17 mouse cellular contexts compared by ENCODE assay signal in the genomic region with DNA sequence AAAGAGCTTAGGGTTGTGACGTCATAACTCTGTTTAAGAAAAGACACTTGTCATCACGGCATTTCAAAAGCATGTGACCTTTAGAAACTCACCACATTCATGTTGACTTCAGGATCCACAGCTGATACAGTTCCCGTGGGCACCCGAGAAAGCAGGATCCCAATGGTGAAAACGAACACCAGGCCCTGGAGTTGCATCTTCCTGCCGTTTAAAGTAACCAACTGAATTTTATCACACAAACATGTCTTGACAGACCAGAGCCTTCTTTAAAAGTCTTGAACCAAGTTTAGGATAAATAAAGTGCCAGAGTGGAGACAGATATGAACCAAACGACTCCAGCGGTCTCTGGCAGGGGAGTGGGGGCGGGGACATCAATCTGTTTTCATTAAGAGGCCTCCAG. TPM values are rescaled to one million over a fixed set of nuclear protein-coding genes. Genes with fewer than 3 reads are reported as not detected.
DNase-seq lines count a peak whose midpoint lies in the region; ATAC-seq and TF ChIP-seq lines count a peak whose summit lies in the region.
"Had no signal": no experiment of that assay in that cellular context is flagged by ENCODE, and none has a peak within 500 bp of the region (broad histone marks: within the 10 kb centered on the region; RNA-seq: fewer than 3 reads in every experiment).

No protein-coding gene starts in this region.

- H3K36me3 ChIP-seq in heart, embryonic 11.5 days (ENCODE audit: control insufficient read depth, insufficient read depth, low read length): no peaks in the 10 kb centered on the region
- 0 out of 2 replicates have a peak, but pooled peaks cover 8% of the 10 kb centered on the region for H3K36me3 ChIP-seq in limb, embryonic 12.5 days
- peaks cover 5% of the 10 kb centered on the region; the same call in 1 of the 2 replicates for H3K36me3 ChIP-seq in limb, embryonic 10.5 days
- peaks cover 41% of the 10 kb centered on the region for H3K36me3 ChIP-seq in thymus, adult 2 months (ENCODE audit: control insufficient read depth, insufficient read depth, low read length)
- H3K36me3 ChIP-seq in liver, postnatal 0 days (replicated peaks; ENCODE audit: insufficient read depth, low read length): peaks cover 19% of the 10 kb centered on the region; the same call in 1 of the 2 replicates
- H3K36me3 ChIP-seq: G1E had no signal

- H3K4me1 ChIP-seq in heart, embryonic 11.5 days (ENCODE audit: control insufficient read depth, insufficient read depth, low read length): peaks cover 8% of the 10 kb centered on the region
- peaks cover 20% of the 10 kb centered on the region for H3K4me1 ChIP-seq in limb, embryonic 12.5 days (replicated peaks)
- H3K4me1 ChIP-seq in limb, embryonic 10.5 days: peaks cover 22% of the 10 kb centered on the region
- peaks cover 15% of the 10 kb centered on the region for H3K4me1 ChIP-seq in thymus, adult 2 months (replicated peaks; ENCODE audit: control insufficient read depth, insufficient read depth, low read length)
- peaks cover 16% of the 10 kb centered on the region for H3K4me1 ChIP-seq in liver, postnatal 0 days (ENCODE audit: insufficient read depth)

- DNase-seq in heart, adult 8-10 months (ENCODE audit: low spot score): no peak
- DNase-seq in limb, embryonic 10.5 days (ENCODE audit: low spot score): no peak
- DNase-seq in thymus, adult 2 months: no peak
- DNase-seq in thymus, postnatal 0 days (ENCODE audit: low spot score): no peak
- DNase-seq in liver, postnatal 0 days: no peak
- DNase-seq in cerebellum, postnatal 14 days: no peak
- DNase-seq: adrenal gland, postnatal 10 days; B cell, adult 2 months; cerebellum, postnatal 25 days; gastrocnemius, adult 2 months; heart, postnatal 10 days; kidney, postnatal 10 days had no signal

- no peak for TF ChIP-seq CTCF in thymus, adult 2 months (IDR thresholded peaks at IDR 0.05; ENCODE audit: borderline replicate concordance, control insufficient read depth, extremely low read depth, insufficient read depth, low read length, poor library complexity)
- no peak for TF ChIP-seq CTCF in liver, postnatal 0 days (IDR thresholded peaks at IDR 0.05; ENCODE audit: low read depth)

- H3K27ac ChIP-seq in heart, embryonic 11.5 days (ENCODE audit: low read depth, low read length): no peak overlapping the region
- H3K27ac ChIP-seq in limb, embryonic 12.5 days: no peak overlapping the region
- no peak overlapping the region for H3K27ac ChIP-seq in limb, embryonic 10.5 days
- H3K27ac ChIP-seq in thymus, adult 2 months (ENCODE audit: control insufficient read depth, insufficient read depth, low read length): peak overlapping the region; percentile 34; the same call in 1 of the 2 replicates
- H3K27ac ChIP-seq in liver, postnatal 0 days (ENCODE audit: low read depth): no peak overlapping the region
- H3K27ac ChIP-seq: gastrocnemius, adult 2 months; hindbrain, postnatal 0 days had no signal

- no peak overlapping the region for H3K4me3 ChIP-seq in heart, embryonic 11.5 days (ENCODE audit: low read depth, low read length)
- no peak overlapping the region for H3K4me3 ChIP-seq in limb, embryonic 12.5 days (replicated peaks)
- H3K4me3 ChIP-seq in limb, embryonic 10.5 days: no peak overlapping the region
- H3K4me3 ChIP-seq in thymus, adult 2 months (ENCODE audit: control insufficient read depth, insufficient read depth, low read length): peak overlapping the region; percentile 6; the same call in 1 of the 2 replicates
- no peak overlapping the region for H3K4me3 ChIP-seq in liver, postnatal 0 days (ENCODE audit: low read depth, low read length)
- H3K4me3 ChIP-seq: gastrocnemius, adult 2 months had no signal

- no peak for ATAC-seq in heart, embryonic 11.5 days (replicated peaks; ENCODE audit: insufficient number of reproducible peaks, low FRiP score, low TSS enrichment)
- ATAC-seq in limb, embryonic 12.5 days (ENCODE audit: insufficient number of reproducible peaks, insufficient read depth, low FRiP score, low TSS enrichment, low read depth): no peak
- ATAC-seq in liver, postnatal 0 days: no peak
- ATAC-seq: forebrain, embryonic 14.5 days; hindbrain, postnatal 0 days had no signal

- TF ChIP-seq POLR2A in thymus, adult 2 months (IDR thresholded peaks at IDR 0.05; ENCODE audit: control insufficient read depth, extremely low read depth, insufficient read depth, low read length, poor library complexity): no peak

- no peak overlapping the region for H3K9ac ChIP-seq in heart, embryonic 11.5 days (ENCODE audit: low read depth, low read length)
- no peak overlapping the region for H3K9ac ChIP-seq in limb, embryonic 12.5 days (replicated peaks)
- H3K9ac ChIP-seq in liver, postnatal 0 days (replicated peaks): peak overlapping the region; percentile 35; the same call in 1 of the 2 replicates

- H3K9me3 ChIP-seq in heart, embryonic 11.5 days (replicated peaks; ENCODE audit: control insufficient read depth, low read length): no peaks in the 10 kb centered on the region
- no peaks in the 10 kb centered on the region for H3K9me3 ChIP-seq in limb, embryonic 12.5 days
- no peaks in the 10 kb centered on the region for H3K9me3 ChIP-seq in limb, embryonic 10.5 days (replicated peaks)
- H3K9me3 ChIP-seq in liver, postnatal 0 days (ENCODE audit: low read length): no peaks in the 10 kb centered on the region
- H3K9me3 ChIP-seq: G1E had no signal

- H3K27me3 ChIP-seq in heart, embryonic 11.5 days (ENCODE audit: control insufficient read depth, insufficient read depth, low read length): no peaks in the 10 kb centered on the region
- H3K27me3 ChIP-seq in limb, embryonic 12.5 days: no peaks in the 10 kb centered on the region
- no peaks in the 10 kb centered on the region for H3K27me3 ChIP-seq in limb, embryonic 10.5 days (ENCODE audit: low read depth, poor library complexity, severe bottlenecking)
- no peaks in the 10 kb centered on the region for H3K27me3 ChIP-seq in thymus, adult 2 months (ENCODE audit: control insufficient read depth, insufficient read depth, low read length)
- H3K27me3 ChIP-seq in liver, postnatal 0 days (ENCODE audit: insufficient read depth, low read length): no peaks in the 10 kb centered on the region

- no peak for TF ChIP-seq EP300 in liver, postnatal 0 days (IDR thresholded peaks at IDR 0.05; ENCODE audit: low read depth)

- WGBS in heart, embryonic 11.5 days (ENCODE audit: insufficient replicate concordance): 24% methylated on average over 9 of the region's 9 CpGs
- 40% methylated on average over 9 of the region's 9 CpGs for WGBS in limb, embryonic 12.5 days
- 44% methylated on average over 9 of the region's 9 CpGs for WGBS in limb, embryonic 10.5 days
- 90% methylated on average over 9 of the region's 9 CpGs for WGBS in thymus, adult 2 months
- 62% methylated on average over 9 of the region's 9 CpGs for WGBS in liver, postnatal 0 days (ENCODE audit: insufficient replicate concordance)

- peak overlapping the region; percentile 34 for H3K4me2 ChIP-seq in heart, embryonic 11.5 days
- peak overlapping the region; percentile 23; the same call in 1 of the 2 replicates for H3K4me2 ChIP-seq in limb, embryonic 12.5 days
- peak overlapping the region; percentile 92 for H3K4me2 ChIP-seq in liver, postnatal 0 days (ENCODE audit: low read depth, low read length)

RNA-seq across cellular contexts. Expression of gene Lipa, which starts 2.6 kb away (rescaled TPM):
- polyA plus RNA-seq in heart, embryonic 11.5 days (2014; fragmentation: Nextera tagmentation; extraction: Ambion mirVana): 36.2 and 41.2 TPM in 2 replicates
- total RNA-seq in heart, adult 8-10 months (2022): 10 to 100 TPM; 22.6 to 27.5 (median 24.7) TPM
- polyA plus RNA-seq in limb, embryonic 12.5 days (2016; fragmentation: Nextera tagmentation; extraction: Ambion mirVana): 25.9 and 27.9 TPM in 2 replicates
- 18.8 and 20.9 TPM in 2 replicates for polyA plus RNA-seq in limb, embryonic 10.5 days (2016; fragmentation: Nextera tagmentation; extraction: Ambion mirVana)
- polyA plus RNA-seq in thymus, adult 2 months (2012; rRNA removed): 119 and 136 TPM in 2 replicates
- 146 and 150 TPM in 2 replicates for polyA plus RNA-seq in thymus, postnatal 0 days (2015; fragmentation: Nextera tagmentation; extraction: Ambion mirVana)
- polyA plus RNA-seq in liver, postnatal 0 days (2015; fragmentation: Nextera tagmentation; extraction: Ambion mirVana): 139 and 144 TPM in 2 replicates
- polyA plus RNA-seq: G1E had no signal

RNA-seq across cellular contexts. Expression of gene Ifit2, which starts 25.8 kb away (rescaled TPM):
- 5.6 and 6.4 TPM in 2 replicates for polyA plus RNA-seq in heart, embryonic 11.5 days (2014; fragmentation: Nextera tagmentation; extraction: Ambion mirVana)
- total RNA-seq in heart, adult 8-10 months (2022): 1 to 10 TPM; 3.2 to 4.4 (median 3.7) TPM
- polyA plus RNA-seq in limb, embryonic 12.5 days (2016; fragmentation: Nextera tagmentation; extraction: Ambion mirVana): 9.0 and 10.3 TPM in 2 replicates
- polyA plus RNA-seq in limb, embryonic 10.5 days (2016; fragmentation: Nextera tagmentation; extraction: Ambion mirVana): 4.5 and 6.0 TPM in 2 replicates
- polyA plus RNA-seq in thymus, adult 2 months (2012; rRNA removed): 5.5 and 7.4 TPM in 2 replicates
- 17.2 and 17.8 TPM in 2 replicates for polyA plus RNA-seq in thymus, postnatal 0 days (2015; fragmentation: Nextera tagmentation; extraction: Ambion mirVana)
- polyA plus RNA-seq in liver, postnatal 0 days (2015; fragmentation: Nextera tagmentation; extraction: Ambion mirVana): 3.5 and 3.7 TPM in 2 replicates
- polyA plus RNA-seq: G1E had no signal

RNA-seq across cellular contexts. Expression of gene Ch25h, which starts 49.7 kb away (rescaled TPM):
- polyA plus RNA-seq in heart, embryonic 11.5 days (2014; fragmentation: Nextera tagmentation; extraction: Ambion mirVana): 1.8 and 3.7 TPM in 2 replicates
- total RNA-seq in heart, adult 8-10 months (2022): under 1 TPM in 3 of 4 experiments, not detected in 1; 0.44 to 0.69 (median 0.44) TPM
- 5.4 and 9.6 TPM in 2 replicates for polyA plus RNA-seq in limb, embryonic 12.5 days (2016; fragmentation: Nextera tagmentation; extraction: Ambion mirVana)
- 0.18 and 1.2 TPM in 2 replicates for polyA plus RNA-seq in limb, embryonic 10.5 days (2016; fragmentation: Nextera tagmentation; extraction: Ambion mirVana)
- 9.4 and 13.6 TPM in 2 replicates for polyA plus RNA-seq in thymus, adult 2 months (2012; rRNA removed)
- polyA plus RNA-seq in thymus, postnatal 0 days (2015; fragmentation: Nextera tagmentation; extraction: Ambion mirVana): 1.3 and 2.0 TPM in 2 replicates
- polyA plus RNA-seq in liver, postnatal 0 days (2015; fragmentation: Nextera tagmentation; extraction: Ambion mirVana): 0.07 TPM in 1 of 2 replicates, not detected in the other
- total RNA-seq: gastrocnemius, adult 2 months had no signal
- polyA plus RNA-seq: G1E had no signal

RNA-seq across cellular contexts. Expression of gene Ifit3, which starts 58.7 kb away (rescaled TPM):
- 0.19 and 0.24 TPM in 2 replicates for polyA plus RNA-seq in heart, embryonic 11.5 days (2014; fragmentation: Nextera tagmentation; extraction: Ambion mirVana)
- total RNA-seq in heart, adult 8-10 months (2022): 1 to 10 TPM; 1.8 to 4.4 (median 3.9) TPM
- 2.1 and 3.6 TPM in 2 replicates for polyA plus RNA-seq in limb, embryonic 12.5 days (2016; fragmentation: Nextera tagmentation; extraction: Ambion mirVana)
- 0.28 TPM in 1 of 2 replicates, not detected in the other for polyA plus RNA-seq in limb, embryonic 10.5 days (2016; fragmentation: Nextera tagmentation; extraction: Ambion mirVana)
- polyA plus RNA-seq in thymus, adult 2 months (2012; rRNA removed): 6.1 and 7.8 TPM in 2 replicates
- polyA plus RNA-seq in thymus, postnatal 0 days (2015; fragmentation: Nextera tagmentation; extraction: Ambion mirVana): 32.1 and 40.7 TPM in 2 replicates
- polyA plus RNA-seq in liver, postnatal 0 days (2015; fragmentation: Nextera tagmentation; extraction: Ambion mirVana): 10.1 and 11.7 TPM in 2 replicates
- polyA plus RNA-seq: G1E had no signal

Comparison
In these comparisons a context has a peak if more than half of its experiments do, and no peak if none do; other contexts are left out.
1. H3K4me2 ChIP-seq: peak in every context shown above with its lines; median percentile 92 in liver, postnatal 0 days; 34 in heart, embryonic 11.5 days; 23 in limb, embryonic 12.5 days.